Mouse (Mus musculus): ENCODE data around the gene Cmas.

Cmas gene

DNA sequence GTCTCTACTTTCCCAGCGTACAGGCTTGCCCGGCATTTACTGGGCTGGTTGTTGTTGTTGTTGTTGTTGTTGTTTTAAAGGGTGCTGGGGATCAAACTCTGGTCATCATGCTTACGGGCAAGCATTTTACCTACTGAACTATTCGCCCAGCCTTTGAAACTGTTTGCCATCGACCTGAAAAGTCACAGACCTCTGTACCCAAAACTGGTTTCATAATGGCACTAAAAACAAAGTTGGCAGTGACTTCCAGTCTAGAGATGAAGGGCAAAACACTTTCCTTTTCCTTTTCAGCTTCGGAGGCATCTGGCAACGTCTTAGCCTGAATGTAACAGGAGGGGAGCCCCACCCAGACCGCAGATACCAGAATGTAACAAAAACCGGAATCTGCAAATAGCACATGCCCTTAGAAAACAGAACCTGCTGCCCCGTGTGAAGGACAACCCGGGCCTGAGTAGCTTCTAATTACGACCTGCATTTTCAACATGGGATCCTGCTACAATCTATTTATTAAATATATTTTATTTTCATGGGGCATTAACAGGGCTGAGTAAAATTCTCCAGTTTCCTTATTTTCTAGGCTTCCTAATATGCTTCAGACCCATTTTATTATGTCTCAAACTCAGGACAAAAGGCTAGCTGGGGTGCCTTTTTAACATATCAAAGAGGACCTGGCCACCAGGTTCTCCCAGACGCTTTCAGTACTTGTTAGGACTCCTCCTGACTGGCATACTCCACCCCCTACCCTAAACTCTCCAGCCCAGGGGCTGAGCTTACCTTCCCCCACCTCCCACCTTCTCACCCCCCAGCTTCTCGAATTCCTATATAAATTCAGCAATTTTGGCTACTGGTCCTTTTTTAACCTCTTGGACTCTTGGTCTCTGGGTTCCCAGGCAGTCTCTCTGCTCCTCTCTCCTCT is 3.9 kb upstream of the Cmas start:
- peak in 1 of 2 experiments; percentile 49 for DNase-seq (ENCODE audit: low spot score in 2 of 2)

DNA sequence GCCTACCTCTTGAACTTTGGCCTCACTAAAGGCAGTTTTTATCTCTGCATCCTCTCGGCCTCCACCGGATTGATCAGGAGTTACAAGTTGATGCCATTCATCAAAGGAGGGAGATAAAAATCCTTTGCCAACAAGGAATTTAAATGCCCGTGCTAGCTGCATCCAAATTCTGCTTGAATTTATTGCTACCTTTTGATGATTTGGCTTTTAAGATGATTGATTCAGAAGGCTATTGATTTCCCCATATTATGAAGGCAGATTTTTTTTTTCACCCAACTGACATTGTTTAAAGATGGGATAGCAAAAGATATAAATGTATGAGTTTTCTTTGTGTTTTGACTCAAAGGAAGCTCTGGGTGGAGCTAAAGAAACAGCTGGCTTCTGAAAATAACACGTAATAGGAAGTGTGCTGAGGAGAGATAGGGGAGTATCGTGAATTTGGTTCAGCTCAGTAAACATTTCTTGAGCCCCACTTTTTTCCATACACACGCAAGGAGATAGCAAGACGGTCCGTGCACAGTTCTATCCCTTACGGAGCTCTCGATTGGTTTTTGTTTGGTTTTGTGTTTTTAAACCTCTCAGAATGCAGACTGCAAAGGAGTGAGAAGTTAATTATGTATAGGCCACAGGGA is 964 bp downstream of the Cmas start:
- peak; percentile 40 to 58 for DNase-seq (ENCODE audit: low spot score in 2 of 2)

DNA sequence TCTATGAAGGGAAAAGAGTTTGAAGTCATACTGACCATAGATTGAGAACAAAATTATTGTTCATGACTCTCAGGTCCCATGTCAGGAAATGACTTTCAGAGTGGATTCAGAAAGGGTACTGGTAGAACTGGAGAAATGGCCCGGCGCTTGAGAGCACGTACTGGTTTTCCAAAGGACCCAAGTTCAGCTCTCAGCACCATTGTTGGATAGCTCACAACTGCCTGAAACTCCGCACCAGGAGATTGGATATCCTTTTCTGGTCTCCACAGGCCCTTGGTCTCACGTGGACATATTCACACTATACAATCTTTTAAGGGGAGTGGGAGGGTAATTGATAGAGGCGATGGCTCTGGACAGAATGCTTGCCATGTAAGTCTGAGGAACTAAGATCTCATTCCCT is 1.5 kb downstream of the Cmas start:
- peak in 1 of 2 experiments; percentile 28 for DNase-seq (ENCODE audit: low spot score in 2 of 2)

DNA sequence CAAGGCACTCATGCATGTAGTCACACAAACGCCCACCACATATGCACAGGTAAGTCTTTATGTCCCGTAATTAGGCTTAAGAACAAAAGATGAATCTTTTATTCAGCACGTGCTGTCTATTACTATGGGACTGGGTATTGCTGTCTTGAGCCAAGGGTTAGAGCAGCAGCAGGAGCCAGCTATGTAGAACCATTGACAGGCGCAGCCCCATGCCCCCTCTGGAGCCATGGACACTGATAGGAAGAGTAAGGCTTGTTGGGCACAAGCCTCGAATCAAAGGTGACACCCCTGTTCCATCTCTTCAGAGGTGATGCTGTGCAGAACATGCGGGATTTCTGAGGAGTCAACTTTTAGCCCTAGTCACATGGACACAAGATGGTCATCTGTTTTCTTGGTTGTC is 2.1 kb downstream of the Cmas start:
- no peak for DNase-seq (ENCODE audit: low spot score in 2 of 2)

DNA sequence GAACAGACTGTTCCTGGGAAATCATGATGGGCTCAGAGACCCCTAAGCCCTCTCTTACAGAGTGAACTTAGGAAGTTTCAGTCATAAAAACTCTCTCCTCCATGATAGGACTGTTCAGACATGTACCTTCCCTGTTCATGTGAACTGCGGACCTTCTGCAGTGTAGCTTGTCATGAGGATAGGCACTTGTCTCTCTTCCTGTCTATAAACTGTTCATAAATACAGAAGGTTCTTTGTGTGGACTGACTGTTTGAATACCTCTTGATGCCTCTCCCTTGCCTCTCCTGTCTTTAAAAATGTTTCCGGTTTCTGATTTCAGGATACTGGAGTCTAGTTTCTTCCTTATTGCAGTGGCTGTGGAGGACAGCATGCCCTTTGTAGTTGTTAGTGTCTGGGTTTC is 3.1 kb downstream of the Cmas start:
- no peak for DNase-seq (ENCODE audit: low spot score in 2 of 2)

DNA sequence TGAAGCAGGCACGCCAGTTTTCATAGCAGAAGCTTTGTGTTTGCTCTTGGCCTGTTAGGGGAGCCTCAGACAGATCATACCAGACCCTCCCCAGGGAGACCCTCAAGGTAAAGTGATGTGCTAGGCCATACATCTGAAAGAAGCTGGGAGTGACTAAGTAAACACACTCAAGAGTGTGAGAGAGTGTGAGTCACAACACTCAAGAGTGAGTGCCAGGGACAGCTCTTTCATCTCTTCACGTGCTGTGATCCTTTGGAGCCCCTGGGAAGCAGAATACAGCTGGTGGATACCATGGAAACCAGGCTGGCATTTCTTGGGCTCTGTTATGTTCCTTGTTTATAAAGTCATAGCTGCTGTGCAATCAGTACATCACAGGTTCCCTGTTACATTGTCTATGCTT is 8.4 kb downstream of the Cmas start:
- DNase-seq (ENCODE audit: low spot score in 2 of 2) = no peak

DNA sequence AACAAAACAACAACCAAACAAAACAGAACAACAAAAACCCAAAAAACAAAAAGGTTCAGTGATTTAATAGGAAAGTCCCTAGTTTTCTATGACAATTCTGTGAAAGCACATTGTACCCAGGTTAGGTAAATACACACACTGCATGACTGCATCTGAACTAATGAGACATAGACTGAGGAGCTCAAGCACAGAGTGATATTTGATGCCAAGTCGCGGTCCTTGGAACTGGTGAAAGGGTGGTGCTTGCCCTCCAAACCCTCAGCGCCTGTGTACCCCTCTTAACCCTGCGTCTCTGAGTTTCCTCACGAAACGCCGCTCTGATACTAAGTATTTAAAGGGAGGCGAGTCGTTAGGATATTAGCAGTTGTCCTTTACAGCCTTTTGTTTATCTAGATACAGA is 10.8 kb downstream of the Cmas start:
- DNase-seq (ENCODE audit: low spot score in 2 of 2) = no peak

DNA sequence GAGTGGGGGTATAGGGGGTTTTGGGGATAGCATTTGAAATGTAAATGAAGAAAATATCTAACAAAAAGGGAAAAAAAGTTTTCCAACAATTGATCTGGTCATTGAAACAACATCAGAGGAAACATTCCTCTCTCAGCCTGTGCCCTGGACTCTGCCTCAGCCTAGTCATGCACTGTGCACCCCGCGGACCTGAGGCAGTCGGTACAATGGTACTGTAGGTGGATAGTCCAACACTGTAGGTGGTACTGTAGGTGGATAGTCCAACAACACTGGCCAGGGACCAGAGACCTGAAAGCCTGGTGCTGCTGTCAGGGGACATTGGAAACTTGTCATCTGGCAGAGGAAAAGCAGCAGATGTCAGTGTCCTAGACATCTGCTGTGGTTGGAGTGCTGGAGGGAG is 13.4 kb downstream of the Cmas start:
- DNase-seq (ENCODE audit: low spot score in 2 of 2) = no peak

DNA sequence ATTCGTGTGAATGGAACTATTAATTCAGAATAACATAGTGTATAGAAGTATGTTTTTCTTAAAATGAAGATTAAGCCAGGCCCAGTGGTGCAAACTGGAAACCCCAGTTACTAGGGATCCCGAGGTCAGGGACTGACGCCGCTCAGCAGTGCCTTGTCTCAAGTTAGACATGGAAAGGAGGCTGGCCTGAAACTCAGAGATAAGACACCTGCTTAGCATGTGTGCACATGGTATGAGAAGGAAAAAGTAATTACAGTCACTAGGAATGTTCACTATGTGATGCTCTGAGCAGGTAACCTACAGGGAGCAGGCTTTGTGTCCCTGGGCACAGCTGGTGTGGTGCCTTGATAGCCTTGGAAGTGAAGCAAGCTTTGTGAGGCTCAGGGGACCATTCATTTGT is 15.2 kb downstream of the Cmas start:
- no peak for DNase-seq (ENCODE audit: low spot score in 2 of 2)

DNA sequence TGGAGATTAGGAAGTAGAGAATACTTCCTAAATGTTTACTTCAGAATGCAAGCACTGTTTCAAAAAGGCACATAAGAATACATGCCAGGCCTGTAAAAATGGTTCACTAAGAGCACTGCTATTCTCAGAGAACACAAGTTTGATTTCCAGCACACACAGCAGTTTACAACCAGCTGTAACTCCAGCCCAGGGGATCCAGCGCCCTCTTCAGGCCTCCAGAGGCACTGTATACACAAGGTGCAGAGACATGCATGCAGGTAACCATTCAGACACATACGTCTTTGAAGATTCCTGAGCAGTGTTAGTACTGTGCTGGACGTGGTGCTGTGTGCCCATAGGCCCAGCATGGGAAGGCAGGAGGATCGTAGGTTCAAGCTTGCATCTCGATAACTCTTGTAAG is 17.1 kb downstream of the Cmas start:
- DNase-seq (ENCODE audit: low spot score in 2 of 2) = no peak

DNA sequence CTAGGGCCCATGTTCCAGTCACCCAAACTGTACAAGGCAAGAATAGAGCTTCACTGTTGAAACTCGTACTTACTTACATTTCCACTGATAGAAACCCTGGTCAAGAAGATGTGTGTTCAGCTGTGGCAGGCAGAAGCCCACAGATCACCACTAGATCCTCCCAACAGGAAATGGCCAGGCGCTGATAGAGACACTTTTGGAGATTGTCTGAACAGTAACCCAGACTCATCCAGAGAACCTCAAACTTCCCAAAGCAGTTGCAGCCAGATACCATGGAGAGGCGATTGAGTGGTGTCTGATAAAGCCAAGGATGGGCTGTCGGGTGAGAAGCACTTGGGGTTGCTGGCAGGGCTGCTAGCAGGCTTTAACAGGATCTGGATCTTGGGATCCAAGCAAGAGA is 20.4 kb downstream of the Cmas start:
- no peak for DNase-seq (ENCODE audit: low spot score in 2 of 2)

DNA sequence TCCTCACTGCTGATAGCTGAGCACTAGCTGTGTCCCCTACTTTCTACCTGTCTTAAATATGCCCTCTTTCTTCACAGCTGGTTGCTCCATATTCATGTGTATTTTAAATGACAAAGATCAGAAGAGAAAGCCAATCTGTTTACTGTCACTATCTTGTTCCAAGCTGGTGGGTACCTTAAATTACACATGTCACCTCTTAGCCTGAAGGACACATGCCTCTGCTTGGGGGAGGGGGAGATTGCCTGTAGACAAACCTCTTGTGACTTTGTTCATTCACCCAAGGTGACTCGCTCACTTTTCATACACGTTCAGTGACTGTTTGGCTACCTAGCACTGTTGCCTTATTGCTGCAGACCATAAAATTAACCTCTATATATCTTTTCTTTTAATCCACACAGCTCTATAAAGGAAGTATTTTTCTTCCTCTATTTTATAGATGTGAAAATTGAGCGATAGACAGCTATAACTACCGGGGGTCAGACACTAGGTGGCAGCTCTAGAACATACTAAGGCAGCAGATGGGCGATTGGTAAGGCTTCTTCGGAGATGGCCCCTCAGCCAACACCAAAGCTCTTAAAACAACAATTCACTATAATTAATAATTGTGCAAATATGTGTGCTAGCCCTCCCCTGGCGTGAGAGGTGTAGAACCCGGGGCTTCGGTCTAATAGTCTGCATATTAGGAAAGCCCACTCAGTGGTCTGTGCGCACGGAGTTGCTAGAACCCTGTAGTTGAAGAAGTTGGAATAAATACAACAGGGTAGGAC is 22.7 kb downstream of the Cmas start:
- peak in 1 of 2 experiments; percentile 51 for DNase-seq (ENCODE audit: low spot score in 2 of 2)

DNA sequence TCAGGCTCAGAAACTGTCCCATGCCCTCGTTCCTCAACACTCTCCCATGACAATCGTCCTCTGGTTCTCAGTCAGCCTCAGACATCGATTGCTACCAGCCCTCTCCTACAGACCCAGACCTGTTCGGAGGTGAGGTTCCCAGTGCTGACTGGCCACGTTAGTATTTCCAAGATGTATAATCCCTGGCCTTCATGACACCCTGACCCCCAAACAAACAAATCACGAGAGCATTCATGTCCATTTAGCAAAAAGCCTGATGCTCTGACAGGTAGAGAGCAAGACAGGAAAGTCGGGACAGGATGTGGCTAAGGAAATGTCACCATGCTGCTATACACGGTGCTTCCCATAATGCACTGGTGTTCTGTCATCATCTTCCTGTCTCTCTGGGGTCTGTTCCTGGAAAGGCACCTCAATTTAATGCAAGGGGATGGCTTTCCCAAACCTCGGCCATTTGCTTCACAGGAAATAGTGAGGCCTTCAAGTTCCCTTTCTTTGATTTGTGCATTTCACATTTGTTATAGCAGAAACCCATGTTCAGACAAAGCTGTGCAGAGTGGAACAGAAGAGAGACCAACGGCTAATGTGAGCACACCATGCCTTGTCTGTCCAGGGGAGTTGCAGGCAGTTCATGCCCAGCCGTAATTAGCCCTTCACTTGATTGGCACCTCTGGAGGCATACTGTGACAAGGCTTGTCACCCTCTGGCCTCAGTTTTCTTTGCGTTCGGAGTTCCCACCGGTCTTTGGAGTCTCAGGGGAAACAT is 23.5 kb downstream of the Cmas start:
- no peak for DNase-seq (ENCODE audit: low spot score in 2 of 2)

DNA sequence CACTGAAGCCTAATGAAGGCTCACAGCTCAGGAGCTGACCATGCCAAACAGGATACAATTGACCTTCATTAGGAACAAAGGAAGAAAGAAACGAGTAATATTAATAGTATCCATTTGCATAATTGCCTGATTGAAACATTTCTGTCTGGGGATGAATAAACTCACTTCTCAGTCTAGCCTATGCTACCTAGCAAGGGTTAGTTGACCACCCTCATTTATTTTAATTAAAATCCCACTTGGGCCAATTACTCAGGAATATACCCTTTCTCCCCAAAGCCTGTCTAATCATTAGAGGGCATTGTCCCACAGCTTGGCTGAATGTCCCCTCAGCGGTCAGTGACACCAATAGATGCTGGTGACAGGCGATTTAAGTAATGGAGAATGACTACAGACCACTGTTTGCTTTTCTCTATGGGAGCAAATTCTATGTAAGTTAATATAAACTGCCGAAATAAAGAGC is 24.1 kb downstream of the Cmas start:
- no peak for DNase-seq (ENCODE audit: low spot score in 2 of 2)

DNA sequence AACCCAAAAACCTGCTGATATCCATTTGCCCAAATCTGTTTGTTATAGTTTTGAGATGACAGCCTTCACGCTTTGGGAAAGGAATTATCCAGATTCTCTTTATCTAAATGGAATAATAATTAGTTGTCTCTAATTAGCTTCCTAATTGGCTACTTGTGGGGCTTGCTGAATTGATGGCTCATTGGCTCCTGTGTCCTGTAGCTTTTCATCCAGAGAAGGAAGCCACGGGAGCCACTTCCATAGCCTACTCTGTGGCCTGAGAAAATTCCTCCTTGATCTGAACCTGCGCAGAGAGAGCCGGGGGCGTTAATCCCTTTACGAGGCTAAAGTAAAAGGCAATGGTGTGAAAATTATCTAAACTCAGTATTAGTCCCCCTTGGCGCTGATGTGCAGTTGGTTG is 24.8 kb downstream of the Cmas start:
- no peak for DNase-seq (ENCODE audit: low spot score in 2 of 2)

DNA sequence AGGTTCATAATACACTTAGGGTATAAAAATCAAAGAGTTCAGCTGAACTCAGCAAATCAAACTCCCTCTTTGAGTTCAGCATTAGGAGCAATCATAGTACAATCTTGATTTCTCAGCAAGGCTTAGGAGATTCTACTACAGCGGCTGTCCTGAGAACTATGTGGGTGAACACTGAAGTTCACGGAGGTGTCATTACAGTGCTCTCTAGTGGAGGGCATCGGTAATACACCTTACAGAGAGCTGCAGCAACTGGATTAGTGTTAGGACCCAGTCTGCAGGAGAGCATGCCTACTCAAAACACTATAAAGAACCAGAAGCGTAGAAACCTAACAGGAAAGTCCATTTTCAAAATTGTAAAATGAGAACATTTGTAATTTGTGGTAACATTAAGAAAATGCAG is 28.9 kb downstream of the Cmas start:
- DNase-seq (ENCODE audit: low spot score in 2 of 2) = peak; percentile 52 to 75

DNA sequence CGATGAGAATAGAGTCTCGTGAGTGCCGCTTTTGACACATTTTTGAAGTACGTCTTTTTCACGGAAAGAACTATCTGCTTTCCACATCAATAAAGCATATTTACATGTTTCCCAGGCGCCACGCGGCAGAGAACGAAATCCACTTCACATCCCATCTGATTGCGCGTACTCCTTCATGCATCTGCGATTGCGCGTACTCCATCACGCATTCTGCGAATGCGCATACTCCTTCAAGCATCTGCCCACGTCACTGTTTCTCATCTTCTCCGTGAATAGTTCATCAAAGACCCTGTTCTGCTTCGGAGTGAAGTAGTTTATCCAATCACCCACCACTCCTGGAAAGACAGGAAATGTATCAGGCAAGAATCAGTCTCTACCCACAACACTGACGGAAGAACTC is 29.6 kb downstream of the Cmas start:
- no peak for DNase-seq (ENCODE audit: low spot score in 2 of 2)

DNA sequence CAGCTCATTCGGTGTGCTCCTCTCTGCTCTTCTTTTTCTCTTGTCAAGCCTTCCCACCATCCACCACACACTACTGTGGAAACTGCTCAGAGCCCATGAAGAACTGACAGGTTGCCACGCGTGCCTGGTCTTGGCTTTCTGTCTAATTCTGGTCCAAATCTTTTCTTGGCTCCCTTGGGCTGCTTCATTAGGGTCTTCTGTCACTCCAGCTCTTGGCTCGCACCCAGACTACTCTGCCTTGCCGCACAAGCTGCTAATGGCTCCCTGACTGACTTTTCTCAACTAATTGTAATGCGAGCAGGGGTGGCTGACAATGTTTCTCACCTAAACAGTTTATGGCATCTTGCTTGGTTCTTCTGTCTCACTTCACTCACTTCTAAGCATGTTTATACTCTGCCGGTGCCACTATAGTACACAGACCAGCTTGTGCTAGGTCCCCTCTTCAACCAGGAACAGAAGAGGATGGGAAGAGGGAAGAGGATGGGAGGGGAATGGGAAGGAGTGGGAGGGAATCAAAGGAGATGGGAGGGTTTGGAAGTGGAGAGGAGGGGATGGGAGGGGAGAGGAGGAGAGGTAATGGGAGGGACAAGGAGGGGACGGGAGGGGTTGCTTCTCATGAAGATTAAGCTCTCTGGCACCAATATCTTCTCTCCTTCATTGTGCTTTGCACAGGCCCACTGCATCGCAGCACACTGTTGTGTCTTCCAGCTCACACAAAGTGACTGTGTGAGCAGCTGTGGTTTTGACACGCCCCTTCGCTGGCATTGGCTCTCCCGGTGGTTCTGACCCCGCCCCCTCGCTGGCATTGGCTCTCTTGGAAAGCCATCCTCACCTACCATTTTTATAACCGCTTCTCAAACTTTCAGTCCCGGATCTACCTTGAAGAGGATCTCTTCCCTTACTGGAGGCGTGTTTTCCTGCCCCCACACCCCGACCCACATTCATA is 31.8 kb downstream of the Cmas start:
- no peak for DNase-seq (ENCODE audit: low spot score in 2 of 2)

DNA sequence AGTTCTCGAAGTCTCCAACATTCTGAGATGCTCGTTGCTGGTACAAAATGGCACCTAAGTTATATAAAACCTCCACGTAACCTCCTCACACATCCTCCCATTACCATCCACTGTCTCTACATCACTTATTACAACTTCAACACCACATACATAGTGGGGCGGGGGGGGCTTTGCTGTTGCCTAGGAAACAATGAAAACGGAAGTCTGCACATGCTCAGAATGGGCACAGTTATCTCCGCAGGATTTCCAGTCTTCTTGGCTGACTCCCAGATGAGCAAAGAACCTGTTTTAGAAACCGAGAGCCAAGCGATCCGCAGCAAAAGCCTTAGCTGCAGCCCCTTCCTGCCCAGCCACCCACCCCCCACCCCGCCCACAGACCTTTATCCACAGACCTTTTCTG is 33.2 kb downstream of the Cmas start:
- DNase-seq (ENCODE audit: low spot score in 2 of 2) = no peak

DNA sequence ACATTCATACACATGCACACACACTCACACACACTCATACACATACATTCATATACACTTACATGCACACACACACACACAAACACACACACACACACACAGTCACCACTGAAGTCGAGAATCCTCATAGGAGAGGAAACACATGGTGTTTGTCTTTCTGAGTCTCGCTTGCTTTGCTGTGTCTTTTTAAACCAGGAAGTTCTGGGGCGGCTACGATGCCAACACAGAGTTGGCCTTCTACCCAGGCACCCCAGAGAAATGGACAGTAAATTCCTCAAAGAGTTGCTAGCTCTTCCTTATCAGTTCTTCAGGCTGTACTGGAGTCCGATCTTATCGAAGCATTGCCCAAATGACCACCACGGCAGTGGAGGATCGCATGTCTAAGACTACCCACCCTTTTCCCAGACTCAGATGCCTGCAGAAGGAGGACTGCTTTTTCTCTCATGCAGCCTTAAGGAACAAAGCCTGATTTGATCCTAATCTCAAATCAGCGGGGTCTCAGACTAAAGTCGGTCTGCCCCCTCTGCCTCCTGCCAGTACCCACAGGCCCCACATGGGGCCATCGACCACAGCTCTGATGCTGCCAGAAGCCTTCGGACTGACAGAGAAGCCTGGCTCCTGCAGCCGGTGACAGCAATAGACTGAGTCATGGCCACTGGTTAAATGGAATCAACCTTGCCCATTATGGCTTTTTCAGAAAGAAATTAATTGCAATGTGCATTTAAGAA is 35.9 kb downstream of the Cmas start:
- DNase-seq (ENCODE audit: low spot score in 2 of 2) = no peak
